ENCODE assay signal across 8 mouse cellular contexts in genomic region chr7:55962004-55962908, GRCm38 (mm10). TPM values are rescaled to one million over a fixed set of nuclear protein-coding genes. Genes with fewer than 3 reads are reported as not detected.
DNase-seq lines count a peak whose midpoint lies in the region; ATAC-seq lines count a peak whose summit lies in the region.

Nipa2 (minus strand) TSS chr7:55962476.

- peak; percentile 94 to 98 for DNase-seq in adrenal gland, adult (ENCODE audit: inconsistent age in 2 of 2, low spot score in 1 of 2)
- DNase-seq in embryo, embryonic 10.5 days (ENCODE audit: low spot score): peak; percentile 92
- DNase-seq in gastrocnemius, postnatal 14 days: peak; percentile 94
- peak; percentile 88 to 97 for DNase-seq in left cerebral cortex, postnatal 10 days (ENCODE audit: extremely low spot score in 1 of 2, low spot score in 2 of 2)
- peak; percentile 94 for DNase-seq in right cerebral cortex, postnatal 25 days
- DNase-seq in urinary bladder, postnatal 4 days (ENCODE audit: low spot score in 2 of 2): peak; percentile 88 to 95

- intact Hi-C loops in gastrocnemius, postnatal 14 days (cut with DNase I; ENCODE audit: low total_unique reads): no loop called here
- intact Hi-C loops in left cerebral cortex, postnatal 10 days (cut with DNase I): no loop called here

- peak; percentile 84 for ATAC-seq in inflammation-experienced regulatory T-cells, adult 6 months
- peak; percentile 96 for ATAC-seq in megakaryocyte-erythroid progenitor cell, adult 5-6 weeks (replicated peaks; ENCODE audit: low FRiP score, low TSS enrichment, poor library complexity, severe bottlenecking)

RNA-seq across cellular contexts. Expression of gene Nipa2, which starts in this region (rescaled TPM):
- total RNA-seq in gastrocnemius, postnatal 14 days (2021): 10 to 100 TPM; 26.3 to 27.2 TPM
- polyA plus RNA-seq in inflammation-experienced regulatory T-cells, adult 6 months (2017; shearing (Covaris generic)): 10 to 100 TPM; 14.3 to 29.1 (median 17.8) TPM
- 10 to 100 TPM; 59.3 to 70.4 TPM for total RNA-seq in left cerebral cortex, postnatal 10 days (2021)
- 27.6 and 35.5 TPM in 2 replicates for total RNA-seq in megakaryocyte-erythroid progenitor cell, adult 5-6 weeks (2014; fragmentation: Nextera tagmentation)
- 26.9 and 38.0 TPM in 2 replicates for total RNA-seq in megakaryocyte-erythroid progenitor cell, adult 5-6 weeks (2017)

Comparison
In these comparisons a context has a peak if more than half of its experiments do, and no peak if none do; other contexts are left out.
1. Peak in every context shown above with its lines: DNase-seq and ATAC-seq.